Mouse (Mus musculus) liver, embryonic 14.5 days (tissue): Measurements from ENCODE around the gene Ucp3. TPM values are rescaled to one million over a fixed set of nuclear protein-coding genes. Genes with fewer than 3 reads are reported as not detected.
A peak's percentile ranks its signal among the peaks of the same experiment; 100 is the strongest.

Source experiments
- ATAC-seq: fragments of 200-750 bp; cut with Nextera tagmentation; 2 replicates; pipeline ENCODE4 v1.8.0; 2017; ENCODE audit warnings: moderate number of reproducible peaks, mild to moderate bottlenecking, moderate library complexity; ENCODE audit not compliant: insufficient read depth
- DNase-seq, 3 experiments: peaks; one replicate each; pipeline ENCODE4 v3.0.0-alpha.2; 2012 to 2013; ENCODE audit warnings: low read depth in 3 of 3, low spot score in 3 of 3
- H3K27ac ChIP-seq: fragments of 300-500 bp; sonication (generic); 2 replicates; pipeline ENCODE4 v1.5.1; 2014; ENCODE audit warnings: moderate library complexity, mild to moderate bottlenecking, control low read depth, inconsistent platforms
- H3K27me3 ChIP-seq: fragments of 300-500 bp; sonication (generic); 2 replicates; pipeline ENCODE4 v1.6.1; 2014; ENCODE audit warnings: mild to moderate bottlenecking, low read length, moderate library complexity; ENCODE audit not compliant: control insufficient read depth, insufficient read depth
- H3K36me3 ChIP-seq: fragments of 300-500 bp; sonication (generic); replicated peaks from 2 replicates; pipeline ENCODE4 v1.6.1; 2014; ENCODE audit warnings: low read depth; ENCODE audit not compliant: control insufficient read depth, insufficient read depth
- H3K4me1 ChIP-seq, 2 experiments: fragments of 200-500 bp in 1 of 2; fragments of 300-500 bp in 1 of 2; sonication (generic) in 1 of 2; replicated peaks; 2 replicates each; pipeline ENCODE4 v1.6.1; 2012 to 2014; ENCODE audit warnings: antibody characterized with exemption in 1 of 2, inconsistent platforms in 1 of 2, low read length in 1 of 2; ENCODE audit not compliant: control insufficient read depth in 2 of 2, insufficient read depth in 2 of 2
- H3K4me2 ChIP-seq: fragments of 300-500 bp; sonication (generic); 2 replicates; pipeline ENCODE4 v1.6.1; 2014; ENCODE audit warnings: low read depth, mild to moderate bottlenecking, control low read depth, moderate library complexity
- H3K4me3 ChIP-seq, 2 experiments: fragments of 200-500 bp in 1 of 2; fragments of 300-500 bp in 1 of 2; sonication (generic) in 1 of 2; 2 replicates each; pipeline ENCODE4 v1.5.1; 2012 to 2014; ENCODE audit warnings: low read depth in 2 of 2, low read length in 2 of 2, mild to moderate bottlenecking in 2 of 2, control low read depth in 1 of 2, inconsistent platforms in 1 of 2, moderate library complexity in 1 of 2; ENCODE audit not compliant: insufficient read depth in 1 of 2
- H3K9ac ChIP-seq: fragments of 300-500 bp; sonication (generic); replicated peaks from 2 replicates; pipeline ENCODE4 v1.6.1; 2014; ENCODE audit warnings: mild to moderate bottlenecking, control low read depth, moderate library complexity
- H3K9me3 ChIP-seq: fragments of 300-500 bp; sonication (generic); 2 replicates; pipeline ENCODE4 v1.6.1; 2016; ENCODE audit warnings: low read length, mixed read lengths; ENCODE audit not compliant: control insufficient read depth
- CTCF ChIP-seq: IDR thresholded peaks from 2 replicates; pipeline ENCODE4 v1.5.1; 2016; ENCODE audit warnings: antibody characterized with exemption, low read depth, control low read depth
- EP300 ChIP-seq: IDR thresholded peaks from 2 replicates; pipeline ENCODE4 v1.6.1; 2016; ENCODE audit warnings: antibody characterized with exemption, low read depth
- WGBS: fragments of 180-500 bp; shearing (Covaris S2); extraction: QIAGEN DNeasy Blood & Tissue Kit; methylation state at CpG from one replicate; pipeline ENCODE4 v1.1.7; 2014; ENCODE audit not compliant: insufficient replicate concordance; 5-methylcytosine and 5-hydroxymethylcytosine counted together
- polyA plus RNA-seq, 2 experiments: library from polyadenylated mRNA; depleted of rRNA in 1 of 2; stranded (reverse) in 1 of 2; unstranded in 1 of 2; fragments of >200 nt; fragmentation: Nextera tagmentation in 1 of 2; extraction: Ambion mirVana in 1 of 2; gene quantifications; 2 replicates each; pipeline versions ENCODE4 v1.2.1 to v1.2.3; 2012 to 2014

Gene Ucp3
- polyA plus RNA-seq, 2 experiments = 0.02 TPM; not detected in 1

DNA sequence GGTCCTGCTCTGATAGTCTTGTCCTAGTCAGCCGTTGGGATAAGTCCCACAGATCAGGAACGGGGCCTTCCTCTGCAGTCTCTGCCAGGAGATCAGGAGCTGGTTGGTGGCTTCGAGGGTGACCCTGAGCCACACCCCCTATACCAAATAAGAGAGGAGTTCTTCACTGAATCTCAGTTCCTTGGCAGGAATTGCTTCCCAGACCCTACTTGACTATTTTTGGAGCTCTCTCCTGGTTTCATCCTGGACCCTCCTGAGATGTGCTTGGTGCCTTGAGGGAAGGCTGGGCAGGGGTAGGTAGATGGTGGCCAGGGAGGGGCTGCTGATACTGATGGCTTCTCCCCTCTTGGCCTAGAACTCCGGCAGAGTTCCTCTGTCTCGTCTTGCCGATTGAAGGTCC is 23.6 kb downstream of the Ucp3 start:
- Histone ChIP-seq H3K27me3 (no peaks in the 10 kb centered on the region), H3K36me3 (peaks cover 66% of the 10 kb centered on the region), H3K27ac (peak overlapping the region; percentile 56), H3K4me1 (peaks cover 14 to 32% of the 10 kb centered on the region in 2 experiments), H3K9me3 (no peaks in the 10 kb centered on the region), H3K4me2 (peak overlapping the region; percentile 91), H3K9ac (0 out of 2 replicates have a peak overlapping the region, but pooled peaks have one; percentile 98), H3K4me3 (peak overlapping the region; percentile 78 to 97)
- WGBS = 76% methylated on average over 6 of the region's 6 CpGs
- TF ChIP-seq EP300 (no peak), CTCF (no peak)
- no peak for ATAC-seq
- DNase-seq = no peak

DNA sequence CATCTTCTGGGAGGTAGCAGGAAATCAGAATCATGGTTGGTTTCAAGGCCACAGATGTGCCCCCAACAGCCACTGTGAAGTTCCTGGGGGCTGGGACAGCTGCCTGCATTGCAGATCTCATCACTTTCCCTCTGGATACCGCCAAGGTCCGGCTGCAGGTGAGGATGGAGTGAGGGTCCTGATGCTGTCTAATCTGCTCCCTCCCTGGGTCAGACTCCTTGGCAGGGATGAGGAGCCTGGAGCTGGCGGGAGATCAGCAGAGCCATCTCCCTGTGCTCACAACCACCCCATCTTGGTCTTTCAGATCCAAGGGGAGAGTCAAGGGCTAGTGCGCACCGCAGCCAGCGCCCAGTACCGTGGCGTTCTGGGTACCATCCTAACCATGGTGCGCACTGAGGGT is 24.0 kb downstream of the Ucp3 start:
- Histone ChIP-seq H3K27me3 (no peaks in the 10 kb centered on the region), H3K36me3 (peaks cover 66% of the 10 kb centered on the region), H3K9ac (no peak overlapping the region), H3K4me3 (peak overlapping the region; percentile 4 to 97; a peak in 2 of 4 replicates), H3K4me1 (peaks cover 13 to 34% of the 10 kb centered on the region in 2 experiments), H3K27ac (peak overlapping the region; percentile 56; the same call in 1 of the 2 replicates), H3K9me3 (no peaks in the 10 kb centered on the region), H3K4me2 (peak overlapping the region; percentile 91)
- no peak for TF ChIP-seq CTCF
- no peak for TF ChIP-seq EP300
- ATAC-seq = no peak
- no peak for DNase-seq
- 95% methylated on average over 9 of the region's 9 CpGs for WGBS

DNA sequence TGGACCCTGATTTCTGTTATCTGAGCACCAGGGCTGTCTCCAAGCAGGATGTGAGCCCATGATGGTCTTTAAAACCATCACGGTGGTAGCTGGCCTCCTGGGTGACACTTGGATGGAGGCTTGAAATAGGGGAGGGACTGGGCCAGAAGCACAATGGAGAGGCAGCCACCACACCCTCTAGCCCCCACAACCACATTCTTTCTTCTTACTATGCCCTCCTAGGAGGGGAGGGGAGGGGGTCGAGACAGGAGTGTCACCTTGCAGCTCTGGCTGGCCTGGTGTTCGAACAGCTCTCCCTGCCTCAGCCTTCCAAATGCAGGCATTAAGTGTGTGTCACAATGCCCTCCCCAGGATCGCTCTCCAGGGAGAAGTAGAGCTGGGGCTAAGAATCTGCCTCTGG is 24.6 kb downstream of the Ucp3 start:
- no peak overlapping the region for H3K27ac ChIP-seq
- ATAC-seq (no peak), DNase-seq (no peak)
- peak overlapping the region; percentile 1 to 97; a peak in 1 of 4 replicates for H3K4me3 ChIP-seq
- H3K4me1 ChIP-seq = peaks cover 11 to 34% of the 10 kb centered on the region in 2 experiments
- H3K9me3 ChIP-seq = no peaks in the 10 kb centered on the region
- peak overlapping the region; percentile 91 for H3K4me2 ChIP-seq
- no peak for TF ChIP-seq CTCF
- TF ChIP-seq EP300 = no peak
- H3K27me3 ChIP-seq = no peaks in the 10 kb centered on the region
- H3K36me3 ChIP-seq = peaks cover 66% of the 10 kb centered on the region
- no peak overlapping the region for H3K9ac ChIP-seq
- WGBS = 81% methylated on average over 4 of the region's 4 CpGs

DNA sequence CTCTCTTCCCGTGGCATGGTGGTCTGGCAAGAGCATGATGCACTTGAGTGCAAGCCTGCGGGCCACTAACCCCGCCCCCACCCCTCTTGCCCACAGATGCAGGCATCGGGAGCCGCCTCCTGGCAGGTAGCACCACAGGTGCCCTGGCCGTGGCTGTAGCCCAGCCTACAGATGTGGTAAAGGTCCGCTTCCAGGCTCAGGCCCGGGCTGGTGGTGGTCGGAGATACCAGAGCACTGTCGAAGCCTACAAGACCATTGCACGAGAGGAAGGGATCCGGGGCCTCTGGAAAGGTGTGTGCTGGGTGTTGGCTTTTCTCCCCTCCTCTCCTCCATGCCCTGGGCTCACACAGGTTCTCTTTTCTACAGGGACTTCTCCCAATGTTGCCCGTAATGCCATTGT is 25.2 kb downstream of the Ucp3 start:
- Histone ChIP-seq H3K36me3 (peaks cover 66% of the 10 kb centered on the region), H3K4me2 (peak overlapping the region; percentile 91; the same call in 1 of the 2 replicates), H3K9me3 (no peaks in the 10 kb centered on the region), H3K4me3 (peak overlapping the region in 1 of 2 experiments; percentile 5; a peak in 1 of 4 replicates), H3K27me3 (no peaks in the 10 kb centered on the region), H3K27ac (no peak overlapping the region), H3K4me1 (peaks cover 15 to 38% of the 10 kb centered on the region in 2 experiments), H3K9ac (no peak overlapping the region)
- WGBS = 91% methylated on average over 13 of the region's 13 CpGs
- DNase-seq (no peak), ATAC-seq (no peak)
- TF ChIP-seq CTCF (no peak), EP300 (no peak)

DNA sequence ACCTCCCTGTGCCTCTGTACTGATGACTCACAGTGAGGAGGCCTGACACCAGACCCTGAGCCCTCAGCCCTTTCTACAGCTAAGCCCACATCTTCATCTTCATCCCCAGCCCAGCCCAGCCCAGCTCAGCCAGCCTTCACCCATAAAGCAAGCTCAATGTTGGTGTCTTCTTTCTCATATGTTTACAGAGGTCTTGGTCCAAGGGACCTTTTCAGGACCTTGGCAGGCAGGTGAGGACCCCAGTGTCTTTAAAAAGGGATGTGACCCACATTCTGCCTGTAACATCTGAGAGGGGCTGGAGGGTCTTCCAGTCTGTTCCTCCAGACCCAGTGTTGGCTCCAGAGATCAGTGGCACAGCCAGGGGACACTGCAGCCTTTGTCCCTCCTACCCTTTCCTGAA is 26.7 kb downstream of the Ucp3 start:
- ATAC-seq (no peak), DNase-seq (no peak)
- peaks cover 60% of the 10 kb centered on the region for H3K36me3 ChIP-seq
- H3K4me1 ChIP-seq = peaks cover 21 to 45% of the 10 kb centered on the region in 2 experiments
- no peak overlapping the region for H3K4me3 ChIP-seq
- no peak overlapping the region for H3K4me2 ChIP-seq
- no peaks in the 10 kb centered on the region for H3K27me3 ChIP-seq
- H3K27ac ChIP-seq = peak overlapping the region; percentile 62
- H3K9me3 ChIP-seq = no peaks in the 10 kb centered on the region
- no peak overlapping the region for H3K9ac ChIP-seq
- TF ChIP-seq EP300 (no peak), CTCF (no peak)
